Mouse (Mus musculus) frontal cortex, postnatal 10 days (tissue): Measurements from ENCODE around the gene Lurap1l.

ENCODE experiments used
- DNase-seq, 2 experiments: peaks; one replicate each; pipeline ENCODE4 v3.0.0; 2022; ENCODE audit warnings: low spot score in 2 of 2, mixed read lengths in 1 of 2

Gene Lurap1l

DNA sequence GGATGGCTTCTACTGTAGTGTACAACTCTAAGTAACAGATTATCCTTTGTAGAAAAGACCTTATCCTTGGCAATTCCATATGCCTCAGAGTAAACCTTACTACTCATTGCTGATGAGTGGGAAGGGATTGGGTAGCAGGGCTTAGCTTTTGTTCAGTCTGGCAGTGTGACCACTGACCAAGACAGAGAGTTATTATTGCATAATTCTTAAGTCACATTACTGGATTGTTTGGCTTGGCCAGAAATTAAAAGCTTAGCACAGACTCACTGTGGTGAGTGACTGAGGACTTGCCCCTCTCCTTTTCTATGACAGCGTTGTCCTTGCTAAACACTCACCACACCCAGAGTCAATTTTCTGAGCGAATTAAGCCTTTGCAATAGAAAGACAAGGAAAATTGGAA is 93.1 kb downstream of the Lurap1l start:
- DNase-seq: no peak
